Mouse (Mus musculus): ENCODE measurements around the gene Gm11236. TPM values are rescaled to one million over a fixed set of nuclear protein-coding genes. Genes with fewer than 3 reads are reported as not detected.
"Not testable (repeated sequence)": the region's sequence is repeated elsewhere in the genome, so short reads cannot be mapped to it uniquely, and the experiment has no call there.

The Gm11236 gene
- not detected in 2 replicates for polyA plus RNA-seq (2015; fragmentation: Nextera tagmentation; extraction: Ambion mirVana)

DNA sequence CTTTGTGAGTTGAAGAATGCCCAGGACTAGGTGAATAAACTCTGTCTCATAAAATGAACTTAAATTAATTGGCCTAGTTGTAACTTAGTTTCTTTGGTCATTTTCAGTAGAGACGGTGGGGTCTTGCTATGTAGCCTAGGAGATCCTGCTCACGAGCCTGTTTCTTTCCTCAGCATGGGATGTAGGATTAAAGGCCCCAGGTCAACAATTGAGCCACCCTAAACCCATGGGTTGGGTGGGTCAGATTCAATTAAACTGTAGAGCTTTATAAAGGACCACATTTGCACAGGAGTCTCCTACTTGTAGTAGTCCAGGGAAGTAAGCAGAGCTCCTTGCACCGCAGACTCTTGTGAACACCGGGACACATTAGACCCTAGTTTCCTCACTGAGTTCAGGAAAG, at the start of gene Gm11236:
Gm11236 (plus strand) TSS at position 301 of the 400 bp plus-strand sequence.
- H3K27me3 ChIP-seq (ENCODE audit: control insufficient read depth, insufficient read depth, low read depth, low read length); H3K9ac ChIP-seq (ENCODE audit: low read length); H3K4me2 ChIP-seq (ENCODE audit: low read depth, low read length); H3K9me3 ChIP-seq (ENCODE audit: control insufficient read depth, low read length); H3K36me3 ChIP-seq (ENCODE audit: control insufficient read depth, insufficient read depth, low read length); H3K27ac ChIP-seq (ENCODE audit: low read length); ATAC-seq (ENCODE audit: low read depth); H3K4me3 ChIP-seq (ENCODE audit: low read length); H3K4me1 ChIP-seq (replicated peaks; ENCODE audit: control insufficient read depth, insufficient read depth, low read length): not testable (repeated sequence)
- no CpG with 5 or more reads among the region's 4 CpGs for WGBS

GRCm38 (mm10) chr4:73599248-73599647, 38.7 kb upstream of the Gm11236 start:
- H3K27ac ChIP-seq (ENCODE audit: low read length), result no peak overlapping the region
- H3K4me1 ChIP-seq (replicated peaks; ENCODE audit: control insufficient read depth, insufficient read depth, low read length), result no peaks in the 10 kb centered on the region
- H3K4me2 ChIP-seq (ENCODE audit: low read depth, low read length), result no peak overlapping the region
- no peak overlapping the region for H3K9ac ChIP-seq (ENCODE audit: low read length)
- WGBS, result 10% methylated on average over 3 of the region's 3 CpGs
- H3K9me3 ChIP-seq (ENCODE audit: control insufficient read depth, low read length), result no peaks in the 10 kb centered on the region
- no peaks in the 10 kb centered on the region for H3K27me3 ChIP-seq (ENCODE audit: control insufficient read depth, insufficient read depth, low read depth, low read length)
- no peak overlapping the region for H3K4me3 ChIP-seq (ENCODE audit: low read length)
- no peak for ATAC-seq (ENCODE audit: low read depth)
- H3K36me3 ChIP-seq (ENCODE audit: control insufficient read depth, insufficient read depth, low read length), result no peaks in the 10 kb centered on the region

DNA sequence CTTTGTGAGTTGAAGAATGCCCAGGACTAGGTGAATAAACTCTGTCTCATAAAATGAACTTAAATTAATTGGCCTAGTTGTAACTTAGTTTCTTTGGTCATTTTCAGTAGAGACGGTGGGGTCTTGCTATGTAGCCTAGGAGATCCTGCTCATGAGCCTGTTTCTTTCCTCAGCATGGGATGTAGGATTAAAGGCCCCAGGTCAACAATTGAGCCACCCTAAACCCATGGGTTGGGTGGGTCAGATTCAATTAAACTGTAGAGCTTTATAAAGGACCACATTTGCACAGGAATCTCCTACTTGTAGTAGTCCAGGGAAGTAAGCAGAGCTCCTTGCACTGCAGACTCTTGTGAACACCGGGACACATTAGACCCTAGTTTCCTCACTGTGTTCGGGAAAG, 30.3 kb upstream of the Gm11236 start, which contains the start of gene Gm11238:
Gm11238 (plus strand) TSS at position 301 of the 400 bp plus-strand sequence.
- not testable (repeated sequence) for ATAC-seq (ENCODE audit: low read depth); H3K9ac ChIP-seq (ENCODE audit: low read length); H3K9me3 ChIP-seq (ENCODE audit: control insufficient read depth, low read length); H3K4me2 ChIP-seq (ENCODE audit: low read depth, low read length); H3K4me1 ChIP-seq (replicated peaks; ENCODE audit: control insufficient read depth, insufficient read depth, low read length); H3K27me3 ChIP-seq (ENCODE audit: control insufficient read depth, insufficient read depth, low read depth, low read length); H3K27ac ChIP-seq (ENCODE audit: low read length); H3K4me3 ChIP-seq (ENCODE audit: low read length); H3K36me3 ChIP-seq (ENCODE audit: control insufficient read depth, insufficient read depth, low read length)
- no CpG with 5 or more reads among the region's 3 CpGs for WGBS

- H3K27ac ChIP-seq (ENCODE audit: low read length); H3K27me3 ChIP-seq (ENCODE audit: control insufficient read depth, insufficient read depth, low read depth, low read length); H3K36me3 ChIP-seq (ENCODE audit: control insufficient read depth, insufficient read depth, low read length); H3K4me2 ChIP-seq (ENCODE audit: low read depth, low read length); H3K9ac ChIP-seq (ENCODE audit: low read length); H3K4me1 ChIP-seq (replicated peaks; ENCODE audit: control insufficient read depth, insufficient read depth, low read length); H3K4me3 ChIP-seq (ENCODE audit: low read length); ATAC-seq (ENCODE audit: low read depth); H3K9me3 ChIP-seq (ENCODE audit: control insufficient read depth, low read length): not testable (repeated sequence)
- no CpG with 5 or more reads among the region's 3 CpGs for WGBS
Observed at GRCm38 (mm10) chr4:73622684-73623083, 15.2 kb upstream of the Gm11236 start, which contains the start of gene Gm11237. Gene Gm11237 (plus strand): TSS chr4:73622984.

- not testable (repeated sequence) for H3K9me3 ChIP-seq (ENCODE audit: control insufficient read depth, low read length); H3K36me3 ChIP-seq (ENCODE audit: control insufficient read depth, insufficient read depth, low read length); H3K4me3 ChIP-seq (ENCODE audit: low read length); H3K9ac ChIP-seq (ENCODE audit: low read length); H3K4me1 ChIP-seq (replicated peaks; ENCODE audit: control insufficient read depth, insufficient read depth, low read length); H3K27ac ChIP-seq (ENCODE audit: low read length); ATAC-seq (ENCODE audit: low read depth); H3K4me2 ChIP-seq (ENCODE audit: low read depth, low read length); H3K27me3 ChIP-seq (ENCODE audit: control insufficient read depth, insufficient read depth, low read depth, low read length)
- 83% methylated on average over 4 of the region's 4 CpGs for WGBS
Observed at GRCm38 (mm10) chr4:73661864-73662263, 23.9 kb downstream of the Gm11236 start.

- not testable (repeated sequence) for H3K4me1 ChIP-seq (replicated peaks; ENCODE audit: control insufficient read depth, insufficient read depth, low read length); H3K27ac ChIP-seq (ENCODE audit: low read length); H3K9me3 ChIP-seq (ENCODE audit: control insufficient read depth, low read length); H3K9ac ChIP-seq (ENCODE audit: low read length); H3K4me3 ChIP-seq (ENCODE audit: low read length); H3K27me3 ChIP-seq (ENCODE audit: control insufficient read depth, insufficient read depth, low read depth, low read length); ATAC-seq (ENCODE audit: low read depth); H3K4me2 ChIP-seq (ENCODE audit: low read depth, low read length); H3K36me3 ChIP-seq (ENCODE audit: control insufficient read depth, insufficient read depth, low read length)
- no CpG with 5 or more reads among the region's 4 CpGs for WGBS
Observed at GRCm38 (mm10) chr4:73668054-73668453, 30.1 kb downstream of the Gm11236 start, which contains the start of gene Gm11239. Gene Gm11239 (plus strand): TSS chr4:73668354.

- not testable (repeated sequence) for H3K4me1 ChIP-seq (replicated peaks; ENCODE audit: control insufficient read depth, insufficient read depth, low read length); H3K4me3 ChIP-seq (ENCODE audit: low read length); ATAC-seq (ENCODE audit: low read depth); H3K27ac ChIP-seq (ENCODE audit: low read length); H3K27me3 ChIP-seq (ENCODE audit: control insufficient read depth, insufficient read depth, low read depth, low read length); H3K9ac ChIP-seq (ENCODE audit: low read length); H3K9me3 ChIP-seq (ENCODE audit: control insufficient read depth, low read length); H3K36me3 ChIP-seq (ENCODE audit: control insufficient read depth, insufficient read depth, low read length); H3K4me2 ChIP-seq (ENCODE audit: low read depth, low read length)
- WGBS, result no CpG with 5 or more reads among the region's 4 CpGs
Observed at GRCm38 (mm10) chr4:73683216-73683615, 45.3 kb downstream of the Gm11236 start, which contains the start of gene Gm428. Gene Gm428 (plus strand): TSS chr4:73683516.

Other genes starting within 250 kb of the Gm11236 start
- not detected in 2 replicates for gene Gm11487, start 233.0 kb upstream of the Gm11236 start, polyA plus RNA-seq (2015; fragmentation: Nextera tagmentation; extraction: Ambion mirVana)
- not detected in 2 replicates for gene Gm11238, start 30.2 kb upstream of the Gm11236 start, polyA plus RNA-seq (2015; fragmentation: Nextera tagmentation; extraction: Ambion mirVana)
- not detected in 2 replicates for gene Gm11237, start 15.1 kb upstream of the Gm11236 start, polyA plus RNA-seq (2015; fragmentation: Nextera tagmentation; extraction: Ambion mirVana)
- not detected in 2 replicates for gene Gm11239, start 30.2 kb downstream of the Gm11236 start, polyA plus RNA-seq (2015; fragmentation: Nextera tagmentation; extraction: Ambion mirVana)
- gene Gm428, start 45.4 kb downstream of the Gm11236 start, polyA plus RNA-seq (2015; fragmentation: Nextera tagmentation; extraction: Ambion mirVana), result not detected in 2 replicates
- gene Rasef, start 152.9 kb downstream of the Gm11236 start, polyA plus RNA-seq (2015; fragmentation: Nextera tagmentation; extraction: Ambion mirVana), result 4.7 and 4.9 TPM in 2 replicates
- not detected in 2 replicates for gene Gm11758, start 238.1 kb downstream of the Gm11236 start, polyA plus RNA-seq (2015; fragmentation: Nextera tagmentation; extraction: Ambion mirVana)

Data from lung, embryonic 16.5 days (tissue).